Mouse (Mus musculus): ENCODE results near the gene Tmem199.

Gene Tmem199

GRCm38 (mm10) chr11:78475289-78475688 lies 36.7 kb downstream of the Tmem199 start:
- DNase-seq (ENCODE audit: low read depth): no peak

- no peak for DNase-seq (ENCODE audit: low read depth)
These were observed 40.5 kb downstream of the Tmem199 start for GRCm38 (mm10) chr11:78471326-78472103.

- no peak for DNase-seq (ENCODE audit: low read depth)
These were observed 44.0 kb downstream of the Tmem199 start for GRCm38 (mm10) chr11:78467932-78468331.

DNA sequence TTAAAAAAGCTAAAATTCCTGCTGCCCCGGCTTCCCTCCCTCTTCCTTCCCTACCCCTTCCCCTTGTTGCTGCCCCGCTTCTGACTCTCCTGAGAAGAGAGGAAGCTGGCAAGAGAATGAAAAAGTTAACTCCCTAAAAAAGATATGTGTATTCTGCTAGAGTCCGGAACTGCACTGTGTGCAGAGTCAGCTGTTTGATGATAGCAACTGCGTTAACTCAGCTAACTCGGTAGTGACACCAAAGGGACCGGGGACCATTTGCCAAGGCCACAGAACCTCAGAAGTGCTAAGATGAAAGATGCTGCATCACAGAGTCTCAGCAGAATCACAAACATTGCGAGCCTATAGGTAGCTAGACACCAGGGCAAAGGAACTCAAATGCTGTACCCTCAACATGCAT lies 44.5 kb downstream of the Tmem199 start:
- no peak for DNase-seq (ENCODE audit: low read depth)

DNA sequence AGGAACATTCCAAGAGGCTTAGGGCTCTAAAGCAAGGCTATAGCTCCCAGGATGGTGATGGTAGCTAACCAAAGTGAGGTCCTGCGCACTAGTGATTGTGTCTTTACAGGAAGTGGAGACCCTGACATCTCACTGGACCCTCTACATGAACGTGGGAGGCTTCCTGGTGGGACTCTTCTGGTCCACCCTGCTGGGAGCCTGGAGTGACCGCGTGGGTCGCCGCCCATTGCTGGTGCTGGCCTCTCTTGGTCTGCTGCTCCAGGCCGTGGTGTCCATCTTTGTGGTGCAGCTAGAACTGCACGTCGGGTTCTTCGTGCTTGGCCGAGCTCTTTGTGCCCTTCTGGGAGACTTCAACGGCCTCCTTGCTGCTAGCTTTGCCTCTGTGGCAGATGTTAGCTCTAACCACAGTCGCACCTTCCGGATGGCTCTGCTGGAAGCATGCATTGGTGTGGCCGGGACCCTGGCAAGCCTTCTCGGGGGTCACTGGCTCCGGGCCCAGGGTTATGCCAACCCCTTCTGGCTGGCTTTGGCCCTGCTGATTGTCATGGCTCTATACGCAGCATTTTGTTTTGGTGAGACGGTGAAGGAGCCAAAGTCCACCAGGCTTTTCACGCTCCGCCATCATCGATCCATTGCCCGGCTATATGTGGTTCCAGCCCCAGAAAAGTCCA lies 45.6 kb downstream of the Tmem199 start:
- DNase-seq (ENCODE audit: low read depth): no peak

DNA sequence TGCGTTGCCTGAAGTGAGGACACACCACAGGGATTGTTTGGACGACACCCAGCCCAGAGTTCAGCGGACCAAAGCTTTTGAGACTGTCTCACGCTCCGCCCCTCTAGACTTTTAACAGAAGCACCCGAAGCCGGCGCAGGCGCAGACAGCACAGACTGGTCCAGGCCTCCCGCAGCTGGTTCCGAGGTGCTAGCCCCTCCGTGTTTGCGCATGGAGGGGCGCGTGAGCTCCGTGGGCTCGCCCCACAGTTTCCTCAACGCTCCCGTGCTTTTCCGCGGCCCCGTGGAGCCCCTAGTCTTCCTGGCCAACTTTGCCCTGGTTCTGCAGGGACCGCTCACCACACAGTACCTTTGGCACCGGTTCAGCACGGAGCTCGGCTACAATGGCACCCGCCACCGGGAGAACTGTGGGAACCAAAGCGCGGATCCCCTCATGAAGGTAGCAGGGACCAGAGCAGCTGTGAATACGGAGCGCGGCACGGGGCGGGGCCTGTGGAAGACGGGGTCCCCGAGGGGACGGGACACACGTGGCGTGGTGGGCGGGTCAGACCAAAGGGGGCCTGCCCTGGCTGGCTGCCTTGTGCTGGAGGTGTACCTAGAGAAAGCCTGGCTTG lies 46.3 kb downstream of the Tmem199 start, which contains the start of gene Slc46a1:
Slc46a1 (plus strand) TSS at position 130 of the 613 bp plus-strand sequence.
- DNase-seq (ENCODE audit: low read depth): peak; percentile 69

GRCm38 (mm10) chr11:78465116-78465515 lies 46.9 kb downstream of the Tmem199 start:
- no peak for DNase-seq (ENCODE audit: low read depth)

DNA sequence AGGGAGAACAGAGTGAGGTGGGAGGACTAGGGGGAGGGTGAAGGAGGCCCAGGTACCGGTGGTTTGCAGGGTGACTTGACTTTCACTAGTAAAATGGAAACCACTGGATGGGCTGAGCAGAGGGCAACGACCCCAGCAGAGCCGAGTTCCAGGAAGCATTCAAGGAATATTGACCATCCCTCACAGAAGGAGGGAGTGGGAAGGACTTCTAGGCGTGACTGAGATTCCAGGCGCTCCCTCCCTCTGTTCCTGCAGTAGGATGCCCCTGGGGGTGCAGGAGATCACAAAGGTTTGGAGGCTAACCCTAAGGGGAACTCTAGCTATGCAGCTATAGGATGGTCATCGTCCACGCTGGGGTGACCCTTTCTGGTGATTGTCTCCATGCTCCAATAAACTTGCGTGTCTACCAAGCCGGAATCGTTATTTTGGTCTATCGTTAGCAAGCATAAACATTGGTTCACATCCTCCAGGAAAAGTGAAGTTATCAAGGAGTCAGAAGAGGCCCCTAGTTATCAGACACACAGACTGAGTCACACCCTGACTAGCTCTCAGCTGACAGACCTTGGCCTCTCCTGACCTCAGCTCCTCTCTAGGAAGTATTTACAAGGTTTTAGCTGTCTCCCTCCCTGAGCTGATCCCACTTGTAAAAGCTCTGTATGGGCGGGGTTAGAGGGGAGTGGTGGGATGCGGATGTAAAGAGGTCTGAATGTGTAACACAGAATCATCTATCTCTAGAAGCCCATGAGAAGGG lies 48.5 kb downstream of the Tmem199 start:
- no peak for DNase-seq (ENCODE audit: low read depth)

DNA sequence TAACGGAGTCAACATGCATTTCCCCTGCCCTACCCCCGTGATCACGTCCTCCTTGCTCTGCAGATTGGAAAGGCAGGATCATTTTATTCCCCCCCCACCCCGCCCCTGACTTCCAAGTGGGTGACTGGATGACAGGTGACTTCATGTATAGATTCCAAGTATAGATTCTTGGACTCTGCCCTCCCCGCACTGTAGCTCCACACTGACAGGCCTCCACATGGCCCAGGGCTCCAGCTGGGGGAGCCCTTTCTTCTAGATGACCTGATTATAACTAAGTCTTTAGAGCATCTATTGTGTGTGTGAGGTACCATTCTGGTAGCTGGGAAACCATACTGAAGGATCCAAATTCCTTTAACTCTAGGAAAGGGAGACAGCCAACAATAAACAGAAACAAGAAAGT lies 49.3 kb downstream of the Tmem199 start:
- no peak for DNase-seq (ENCODE audit: low read depth)

- no peak for DNase-seq (ENCODE audit: low read depth)
These were observed 50.1 kb downstream of the Tmem199 start for GRCm38 (mm10) chr11:78461894-78462293.

DNA sequence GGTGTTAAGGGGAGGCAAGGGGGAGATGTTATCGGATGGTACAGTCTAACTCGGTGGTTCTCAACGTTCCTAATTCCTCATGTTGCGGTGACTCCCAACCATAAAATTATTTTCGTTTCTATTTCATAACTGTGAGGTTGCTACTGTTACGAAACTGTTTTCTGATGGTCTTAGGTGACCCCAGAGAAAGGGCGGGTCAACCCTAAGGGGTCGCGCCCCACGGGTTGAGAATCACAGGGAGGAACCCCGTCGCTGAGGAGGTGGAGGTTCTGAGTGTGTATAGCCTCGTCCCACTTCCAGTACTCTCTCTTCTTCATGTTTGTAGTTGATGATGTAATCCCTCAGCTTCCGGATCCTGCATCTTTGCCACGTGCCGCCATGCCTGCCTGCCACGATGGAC lies 53.2 kb downstream of the Tmem199 start:
- no peak for DNase-seq (ENCODE audit: low read depth)
